Mouse (Mus musculus) forebrain, embryonic 15.5 days (tissue): ENCODE data around the gene S100a13. TPM values are rescaled to one million over a fixed set of nuclear protein-coding genes. Genes with fewer than 3 reads are reported as not detected.

Experiments used
- ATAC-seq: fragments of 200-750 bp; cut with Nextera tagmentation; replicated peaks from 2 replicates; pipeline ENCODE4 v1.8.0; 2017; ENCODE audit warnings: mild to moderate bottlenecking, moderate TSS enrichment, moderate library complexity
- H3K27ac ChIP-seq: fragments of 300-500 bp; sonication (generic); replicated peaks from 2 replicates; pipeline ENCODE4 v1.5.1; 2015; ENCODE audit warnings: mild to moderate bottlenecking, inconsistent platforms
- H3K27me3 ChIP-seq: fragments of 300-500 bp; sonication (generic); 2 replicates; pipeline ENCODE4 v1.6.1; 2015; ENCODE audit warnings: inconsistent platforms
- H3K36me3 ChIP-seq: fragments of 300-500 bp; sonication (generic); 2 replicates; pipeline ENCODE4 v1.6.1; 2015; ENCODE audit warnings: mild to moderate bottlenecking, inconsistent platforms
- H3K4me1 ChIP-seq: fragments of 300-500 bp; sonication (generic); 2 replicates; pipeline ENCODE4 v1.6.1; 2015; ENCODE audit warnings: inconsistent platforms
- H3K4me2 ChIP-seq: fragments of 300-500 bp; sonication (generic); replicated peaks from 2 replicates; pipeline ENCODE4 v1.6.1; 2015; ENCODE audit warnings: mild to moderate bottlenecking, inconsistent platforms
- H3K4me3 ChIP-seq: fragments of 300-500 bp; sonication (generic); 2 replicates; pipeline ENCODE4 v1.5.1; 2015; ENCODE audit warnings: mild to moderate bottlenecking, inconsistent platforms
- H3K9ac ChIP-seq: fragments of 300-500 bp; sonication (generic); replicated peaks from 2 replicates; pipeline ENCODE4 v1.6.1; 2015; ENCODE audit warnings: mild to moderate bottlenecking, inconsistent platforms
- H3K9me3 ChIP-seq: fragments of 300-500 bp; sonication (generic); 2 replicates; pipeline ENCODE4 v1.6.1; 2016; ENCODE audit warnings: inconsistent platforms
- WGBS: fragments of 180-500 bp; shearing (Covaris S2); methylation state at CpG from one replicate; pipeline ENCODE4 v1.1.7; 2015; ENCODE audit warnings: mixed read lengths; 5-methylcytosine and 5-hydroxymethylcytosine counted together
- polyA plus RNA-seq: library from polyadenylated mRNA; unstranded; fragments of >200 nt; fragmentation: Nextera tagmentation; extraction: Ambion mirVana; gene quantifications from 2 replicates; pipeline ENCODE4 v1.2.1, GENCODE M21; 2015

Gene S100a13
- 8.1 and 8.5 TPM in 2 replicates for polyA plus RNA-seq

DNA sequence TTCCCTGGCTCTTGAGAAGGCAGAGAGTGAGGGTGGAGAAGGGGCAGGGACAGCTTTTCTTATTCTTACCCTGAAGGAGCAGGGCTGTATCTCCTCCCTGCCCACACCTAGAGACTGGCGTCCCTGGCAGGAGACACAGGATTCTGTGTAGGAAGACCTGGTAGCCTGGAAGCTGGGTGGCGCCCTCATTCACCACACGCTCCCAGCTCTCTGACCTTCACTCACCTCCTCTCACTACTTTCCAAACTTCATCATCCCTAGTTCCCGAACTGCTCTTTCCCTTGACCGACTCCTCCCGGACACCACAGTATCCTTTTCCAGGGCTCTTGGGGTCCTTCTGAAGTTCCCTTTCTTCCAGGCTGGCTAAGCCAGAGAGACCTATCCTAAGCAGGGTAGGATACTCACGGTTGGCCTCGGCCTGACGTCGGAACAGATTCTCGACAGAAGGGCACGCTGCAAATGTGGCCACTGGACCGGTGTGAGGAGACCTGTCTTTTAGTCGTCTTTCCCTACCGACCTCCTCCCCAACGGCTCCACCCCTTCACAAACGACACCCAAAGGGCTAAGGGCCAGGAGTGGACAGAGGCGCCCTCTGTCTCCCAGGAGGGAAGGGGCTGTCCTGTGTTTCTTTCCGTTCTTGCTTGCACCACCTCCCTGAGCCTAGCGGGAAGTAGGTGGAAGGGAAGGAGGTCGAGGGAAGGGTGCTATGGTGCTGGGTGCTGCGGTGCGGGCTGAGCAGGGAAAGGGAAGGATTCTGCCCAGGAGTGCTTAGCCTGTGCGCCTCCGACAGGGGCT, at the start of gene S100a13, which contains the start of gene S100a1:
Gene S100a13 (plus strand): TSS at position 640 of the 795 bp plus-strand sequence.
Gene S100a1 (minus strand): TSS at position 597 of the 795 bp plus-strand sequence.
- peak within 1 kb of the TSS; percentile 60 for H3K4me2 ChIP-seq
- H3K27me3 ChIP-seq: peaks cover 4% of the 10 kb centered on the region; the same call in 1 of the 2 replicates
- H3K4me3 ChIP-seq: peak within 1 kb of the TSS; percentile 36
- H3K9me3 ChIP-seq: no peaks in the 10 kb centered on the region
- H3K36me3 ChIP-seq: no peaks in the 10 kb centered on the region
- peak; percentile 24 for ATAC-seq
- no peak within 1 kb of the TSS for H3K27ac ChIP-seq
- peak within 1 kb of the TSS; percentile 39 for H3K9ac ChIP-seq
- WGBS: 4% methylated on average over 25 of the region's 25 CpGs
- peaks cover 17% of the 10 kb centered on the region for H3K4me1 ChIP-seq

- Histone ChIP-seq H3K4me2 (peak overlapping the region; percentile 98), H3K4me1 (peaks cover 17% of the 10 kb centered on the region), H3K36me3 (no peaks in the 10 kb centered on the region), H3K27me3 (peaks cover 46% of the 10 kb centered on the region), H3K9me3 (no peaks in the 10 kb centered on the region), H3K4me3 (peak overlapping the region; percentile 56), H3K9ac (no peak overlapping the region), H3K27ac (no peak overlapping the region)
- ATAC-seq: no peak; the same call in 1 of the 2 replicates
- WGBS: 14% methylated on average over 37 of the region's 37 CpGs
Measured at GRCm38 (mm10) chr3:90464552-90465080, 49.6 kb upstream of the S100a13 start.

- ATAC-seq: peak; percentile 34
- H3K9me3 ChIP-seq: no peaks in the 10 kb centered on the region
- peak overlapping the region; percentile 98 for H3K4me2 ChIP-seq
- H3K4me1 ChIP-seq: peaks cover 17% of the 10 kb centered on the region
- no peaks in the 10 kb centered on the region for H3K36me3 ChIP-seq
- WGBS: under 1% methylated on average over 75 of the region's 75 CpGs
- peak overlapping the region; percentile 50; the same call in 1 of the 2 replicates for H3K9ac ChIP-seq
- peak overlapping the region; percentile 56 for H3K4me3 ChIP-seq
- H3K27me3 ChIP-seq: peaks cover 46% of the 10 kb centered on the region
- H3K27ac ChIP-seq: no peak overlapping the region
Measured at GRCm38 (mm10) chr3:90465081-90465685, 49.1 kb upstream of the S100a13 start.

- H3K4me2 ChIP-seq: peak within 1 kb of the TSS; percentile 98
- H3K9ac ChIP-seq: peak within 1 kb of the TSS; percentile 50
- H3K4me3 ChIP-seq: peak within 1 kb of the TSS; percentile 56
- peaks cover 17% of the 10 kb centered on the region for H3K4me1 ChIP-seq
- WGBS: 2% methylated on average over 34 of the region's 49 CpGs
- no peak within 1 kb of the TSS for H3K27ac ChIP-seq
- H3K9me3 ChIP-seq: no peaks in the 10 kb centered on the region
- no peaks in the 10 kb centered on the region for H3K36me3 ChIP-seq
- peak; percentile 49 for ATAC-seq
- peaks cover 46% of the 10 kb centered on the region for H3K27me3 ChIP-seq
Measured at GRCm38 (mm10) chr3:90465686-90466310, 48.4 kb upstream of the S100a13 start, which contains the start of gene Npr1. TSS of gene Npr1 (minus strand) at chr3:90465866.

DNA sequence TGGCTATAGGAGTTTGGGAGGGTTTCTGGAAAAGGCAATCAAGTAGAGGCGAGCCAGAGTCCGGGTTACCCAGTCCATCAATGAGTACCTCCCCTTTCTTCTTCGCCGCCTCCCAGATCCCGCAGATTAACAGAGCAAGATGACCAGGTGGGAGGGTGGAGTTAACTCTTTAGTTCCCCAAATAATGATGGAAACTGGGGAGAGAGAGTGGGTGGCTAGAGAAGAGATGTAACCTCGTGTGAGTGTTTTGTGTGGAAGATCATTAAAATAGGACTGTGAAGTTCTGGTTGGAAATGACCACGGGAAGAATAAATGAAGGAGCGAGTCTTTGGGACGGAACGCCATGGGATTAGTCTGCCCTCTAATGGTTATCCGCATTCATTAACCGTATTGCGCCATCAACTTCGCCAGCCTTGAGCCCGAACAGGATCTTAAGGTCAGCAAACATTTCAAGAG, 47.9 kb upstream of the S100a13 start:
- Histone ChIP-seq H3K27me3 (peaks cover 46% of the 10 kb centered on the region), H3K4me3 (peak overlapping the region; percentile 56), H3K9me3 (no peaks in the 10 kb centered on the region), H3K4me2 (peak overlapping the region; percentile 98), H3K36me3 (no peaks in the 10 kb centered on the region), H3K4me1 (peaks cover 17% of the 10 kb centered on the region), H3K9ac (peak overlapping the region; percentile 50), H3K27ac (no peak overlapping the region)
- 0% methylated on average over 15 of the region's 15 CpGs for WGBS
- peak; percentile 39 for ATAC-seq

DNA sequence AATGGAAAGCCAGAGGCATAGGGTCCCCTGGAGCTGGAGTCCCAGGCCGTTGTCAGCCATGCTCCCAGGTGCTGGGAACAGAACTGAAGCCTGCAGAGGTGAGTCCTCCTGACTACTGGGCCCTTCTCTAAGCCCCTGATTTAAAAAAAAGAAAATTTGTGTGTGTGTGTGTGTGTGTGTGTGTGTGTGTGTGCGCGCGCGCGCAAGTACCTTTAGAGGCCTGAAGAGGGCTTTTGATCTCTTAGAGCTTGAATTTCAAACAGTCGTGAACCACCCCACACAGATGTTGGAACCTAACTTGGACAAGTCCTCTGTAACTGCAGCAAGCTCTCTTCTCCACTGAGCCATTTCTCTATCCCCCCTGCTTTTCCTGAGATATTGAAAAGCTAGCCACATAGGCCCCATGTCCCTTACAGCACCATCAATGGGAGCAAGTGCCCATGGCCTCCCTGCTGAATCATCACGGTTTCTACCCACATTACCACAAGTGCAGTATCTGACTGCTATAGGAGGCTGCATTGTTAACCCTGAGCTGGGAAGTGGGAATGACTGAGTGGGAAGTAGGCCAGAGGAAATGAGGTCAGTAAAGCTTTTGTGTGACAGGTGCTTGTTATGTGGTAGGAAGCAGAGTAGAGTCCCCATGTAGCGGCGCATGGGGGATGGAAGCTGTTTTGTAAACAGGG, 46.5 kb upstream of the S100a13 start:
- H3K4me1 ChIP-seq: peaks cover 17% of the 10 kb centered on the region
- 92% methylated on average over 10 of the region's 10 CpGs for WGBS
- H3K9me3 ChIP-seq: no peaks in the 10 kb centered on the region
- no peak overlapping the region for H3K4me3 ChIP-seq
- H3K4me2 ChIP-seq: no peak overlapping the region
- peaks cover 37% of the 10 kb centered on the region for H3K27me3 ChIP-seq
- H3K36me3 ChIP-seq: no peaks in the 10 kb centered on the region
- H3K27ac ChIP-seq: no peak overlapping the region
- no peak overlapping the region for H3K9ac ChIP-seq
- no peak for ATAC-seq

DNA sequence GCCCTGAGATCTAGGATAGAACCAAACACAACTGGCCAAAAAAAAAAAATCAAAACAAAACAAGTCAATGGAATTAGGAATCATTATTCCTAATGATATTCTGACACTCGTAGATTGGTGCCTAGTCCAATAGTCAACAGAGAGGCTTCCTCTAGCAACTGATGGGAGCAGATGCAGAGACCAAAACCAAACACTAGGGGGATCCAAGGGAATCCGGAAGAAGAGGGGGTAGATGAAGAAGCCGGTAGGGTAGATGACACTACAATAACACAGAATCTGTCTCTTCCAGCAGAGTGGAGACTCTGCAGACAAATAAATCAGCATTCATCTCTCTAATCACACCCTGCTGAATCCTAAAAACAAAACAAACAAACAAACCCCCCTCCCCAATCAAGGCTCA, 42.0 kb upstream of the S100a13 start:
- H3K36me3 ChIP-seq: 0 out of 2 replicates have a peak, but pooled peaks cover under 1% of the 10 kb centered on the region
- H3K9ac ChIP-seq: no peak overlapping the region
- ATAC-seq: no peak
- no peak overlapping the region for H3K4me2 ChIP-seq
- H3K27ac ChIP-seq: no peak overlapping the region
- H3K4me1 ChIP-seq: peaks cover 6% of the 10 kb centered on the region
- peaks cover 3% of the 10 kb centered on the region; the same call in 1 of the 2 replicates for H3K27me3 ChIP-seq
- no peak overlapping the region for H3K4me3 ChIP-seq
- WGBS: 28% methylated on average over 3 of the region's 3 CpGs
- H3K9me3 ChIP-seq: no peaks in the 10 kb centered on the region

- Histone ChIP-seq H3K36me3 (peaks cover 22% of the 10 kb centered on the region), H3K4me2 (peak overlapping the region; percentile 30), H3K4me3 (peak overlapping the region; percentile 98), H3K9me3 (no peaks in the 10 kb centered on the region), H3K4me1 (peaks cover 15% of the 10 kb centered on the region), H3K27me3 (no peaks in the 10 kb centered on the region), H3K9ac (no peak overlapping the region), H3K27ac (no peak overlapping the region)
- 42% methylated on average over 16 of the region's 16 CpGs for WGBS
- ATAC-seq: peak; percentile 39
Measured at GRCm38 (mm10) chr3:90475151-90475830, 38.9 kb upstream of the S100a13 start.

DNA sequence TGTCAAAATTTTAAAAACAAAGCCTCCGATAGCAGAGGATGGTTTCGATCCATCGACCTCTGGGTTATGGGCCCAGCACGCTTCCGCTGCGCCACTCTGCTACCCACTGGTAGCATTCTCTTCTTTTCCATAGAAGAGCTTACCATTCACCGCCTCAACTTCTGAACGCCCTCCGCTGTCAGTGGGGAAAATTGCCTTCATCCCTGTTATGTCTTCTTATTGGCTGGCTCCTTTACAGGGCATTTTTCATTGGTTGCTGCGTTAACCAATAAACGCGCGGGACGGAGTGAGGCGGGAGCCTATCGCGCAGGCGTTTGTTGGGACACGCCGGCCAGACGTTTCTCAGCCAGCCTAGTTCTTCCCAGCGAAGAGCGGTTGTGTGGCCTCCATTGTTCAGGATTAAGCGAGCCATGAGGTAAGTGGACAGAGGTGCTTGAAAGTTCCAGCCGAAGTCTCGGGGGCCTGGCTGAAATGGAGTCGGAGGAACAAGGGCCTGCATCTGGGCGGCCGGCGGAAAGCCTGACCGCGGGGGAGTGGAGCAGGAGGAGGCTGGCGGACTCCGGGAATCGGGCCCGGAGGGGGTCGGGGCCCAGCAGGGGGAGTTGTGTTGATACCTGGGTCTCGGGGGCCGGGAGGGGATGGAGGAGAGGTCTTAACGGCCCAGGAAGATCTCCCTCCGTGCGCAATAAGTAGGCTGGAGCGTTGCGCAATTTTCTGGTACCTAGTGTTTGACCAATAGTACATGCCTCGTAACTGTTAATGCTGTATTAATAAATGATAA, 38.2 kb upstream of the S100a13 start, which contains the start of gene Ilf2:
Gene Ilf2 (plus strand): TSS at position 296 of the 781 bp plus-strand sequence.
- peak within 1 kb of the TSS; percentile 58 for H3K4me2 ChIP-seq
- peak; percentile 99 for ATAC-seq
- peaks cover 15% of the 10 kb centered on the region for H3K4me1 ChIP-seq
- peaks cover 29% of the 10 kb centered on the region for H3K36me3 ChIP-seq
- H3K9me3 ChIP-seq: no peaks in the 10 kb centered on the region
- peak within 1 kb of the TSS; percentile 98 for H3K4me3 ChIP-seq
- H3K9ac ChIP-seq: peak within 1 kb of the TSS; percentile 97
- under 1% methylated on average over 45 of the region's 45 CpGs for WGBS
- H3K27me3 ChIP-seq: no peaks in the 10 kb centered on the region
- H3K27ac ChIP-seq: peak within 1 kb of the TSS; percentile 97

DNA sequence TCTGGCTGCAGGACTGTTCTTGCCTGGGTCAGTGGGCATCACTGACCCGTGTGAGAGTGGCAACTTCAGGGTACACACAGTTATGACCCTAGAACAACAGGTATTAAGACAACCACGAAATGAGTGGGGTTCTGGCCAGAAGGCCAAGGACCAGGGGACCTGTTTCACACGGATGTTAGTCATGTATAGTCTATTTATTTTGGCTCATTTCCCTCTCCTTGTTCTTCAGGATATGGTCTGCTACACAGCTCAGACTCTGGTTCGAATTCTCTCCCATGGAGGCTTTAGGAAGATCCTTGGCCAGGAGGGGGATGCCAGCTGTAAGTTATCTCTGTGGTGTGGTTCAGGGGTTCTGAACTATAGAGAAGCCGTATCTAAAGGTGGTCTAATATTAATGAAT, 27.2 kb upstream of the S100a13 start:
- Histone ChIP-seq H3K4me1 (peaks cover 7% of the 10 kb centered on the region), H3K36me3 (peaks cover 70% of the 10 kb centered on the region), H3K4me2 (no peak overlapping the region), H3K9me3 (no peaks in the 10 kb centered on the region), H3K4me3 (no peak overlapping the region), H3K9ac (no peak overlapping the region), H3K27ac (no peak overlapping the region), H3K27me3 (no peaks in the 10 kb centered on the region)
- 84% methylated on average over 5 of the region's 5 CpGs for WGBS
- ATAC-seq: no peak
